Mouse (Mus musculus): Measurements from ENCODE around the gene Dppa3.
"Not testable (repeated sequence)": the region's sequence is repeated elsewhere in the genome, so short reads cannot be mapped to it uniquely, and the experiment has no call there.

Dppa3 gene

GRCm38 (mm10) chr6:122612426-122612825 is 13.8 kb upstream of the Dppa3 start:
- in situ Hi-C loops (cut with MboI, MseI) = no loop called here

GRCm38 (mm10) chr6:122614047-122614446 is 12.2 kb upstream of the Dppa3 start:
- in situ Hi-C loops (cut with MboI, MseI) = no loop called here

GRCm38 (mm10) chr6:122616022-122616421 is 10.2 kb upstream of the Dppa3 start:
- in situ Hi-C loops (cut with MboI, MseI) = no loop called here

GRCm38 (mm10) chr6:122621066-122621465 is 5.1 kb upstream of the Dppa3 start:
- in situ Hi-C loops (cut with MboI, MseI) = no loop called here

- in situ Hi-C loops (cut with MboI, MseI) = no loop called here
Observed at GRCm38 (mm10) chr6:122624480-122624879, 1.7 kb upstream of the Dppa3 start.

GRCm38 (mm10) chr6:122625156-122625555 is 1.1 kb upstream of the Dppa3 start:
- in situ Hi-C loops (cut with MboI, MseI) = no loop called here

GRCm38 (mm10) chr6:122627469-122628108 is 1.4 kb downstream of the Dppa3 start:
- in situ Hi-C loops (cut with MboI, MseI) = no loop called here

GRCm38 (mm10) chr6:122633411-122633810 is 7.2 kb downstream of the Dppa3 start:
- in situ Hi-C loops (cut with MboI, MseI) = no loop called here

GRCm38 (mm10) chr6:122635315-122635714 is 9.1 kb downstream of the Dppa3 start:
- in situ Hi-C loops (cut with MboI, MseI) = no loop called here

GRCm38 (mm10) chr6:122636666-122637065 is 10.5 kb downstream of the Dppa3 start:
- in situ Hi-C loops (cut with MboI, MseI) = no loop called here

GRCm38 (mm10) chr6:122637566-122637965 is 11.4 kb downstream of the Dppa3 start:
- in situ Hi-C loops (cut with MboI, MseI) = not testable (repeated sequence)

GRCm38 (mm10) chr6:122644196-122644595 is 18.0 kb downstream of the Dppa3 start:
- in situ Hi-C loops (cut with MboI, MseI) = not testable (repeated sequence)

GRCm38 (mm10) chr6:122649903-122650302 is 23.7 kb downstream of the Dppa3 start:
- in situ Hi-C loops (cut with MboI, MseI) = no loop called here

- in situ Hi-C loops (cut with MboI, MseI) = no loop called here
Observed at GRCm38 (mm10) chr6:122650398-122650980, 24.3 kb downstream of the Dppa3 start.

- in situ Hi-C loops (cut with MboI, MseI) = no loop called here
Observed at GRCm38 (mm10) chr6:122654301-122654700, 28.1 kb downstream of the Dppa3 start.

- in situ Hi-C loops (cut with MboI, MseI) = no loop called here
Observed at GRCm38 (mm10) chr6:122657630-122658029, 31.4 kb downstream of the Dppa3 start.

- in situ Hi-C loops (cut with MboI, MseI) = no loop called here
Observed at GRCm38 (mm10) chr6:122659567-122659966, 33.4 kb downstream of the Dppa3 start.

GRCm38 (mm10) chr6:122660601-122661379 is 34.6 kb downstream of the Dppa3 start:
- in situ Hi-C loops (cut with MboI, MseI) = loop anchor here in 1 of 2 experiments (5.0 kb wide), 1 partner anchor 122 kb away; no protein-coding TSS in a partner anchor

- in situ Hi-C loops (cut with MboI, MseI) = loop anchor here in 1 of 2 experiments (5.0 kb wide), 1 partner anchor 120 kb away; no protein-coding TSS in a partner anchor
Observed at GRCm38 (mm10) chr6:122662551-122663264, 36.5 kb downstream of the Dppa3 start.

- in situ Hi-C loops (cut with MboI, MseI) = loop anchor here in 1 of 2 experiments (5.0 kb wide), 1 partner anchor 119 kb away; no protein-coding TSS in a partner anchor
Observed at GRCm38 (mm10) chr6:122663596-122664206, 37.5 kb downstream of the Dppa3 start.

- in situ Hi-C loops (cut with MboI, MseI) = loop anchor here in 1 of 2 experiments (5.0 kb wide), 1 partner anchor 51 kb away; no protein-coding TSS in a partner anchor
Observed at GRCm38 (mm10) chr6:122665866-122666265, 39.7 kb downstream of the Dppa3 start.
